Mouse (Mus musculus) kidney, postnatal 0 days (tissue): ENCODE measurements around the gene BC024978. TPM values are rescaled to one million over a fixed set of nuclear protein-coding genes. Genes with fewer than 3 reads are reported as not detected.

Source experiments
- ATAC-seq: fragments of 200-750 bp; cut with Nextera tagmentation; replicated peaks from 2 replicates; pipeline ENCODE4 v1.8.0; 2017; ENCODE audit warnings: low read depth, moderate number of reproducible peaks, moderate TSS enrichment, moderate library complexity; ENCODE audit not compliant: low FRiP score
- DNase-seq: peaks from one replicate; pipeline ENCODE4 v3.0.0-alpha.2; 2016; ENCODE audit warnings: low spot score
- H3K27ac ChIP-seq: fragments of 300-500 bp; sonication (generic); 2 replicates; pipeline ENCODE4 v1.5.1; 2014; ENCODE audit warnings: mild to moderate bottlenecking
- H3K27me3 ChIP-seq: fragments of 300-500 bp; sonication (generic); 2 replicates; pipeline ENCODE4 v1.6.1; 2014; ENCODE audit warnings: low read length, mixed read lengths; ENCODE audit not compliant: insufficient read depth
- H3K36me3 ChIP-seq: fragments of 300-500 bp; sonication (generic); 2 replicates; pipeline ENCODE4 v1.6.1; 2014; ENCODE audit warnings: low read length, mixed read lengths; ENCODE audit not compliant: insufficient read depth
- H3K4me1 ChIP-seq: fragments of 300-500 bp; sonication (generic); replicated peaks from 2 replicates; pipeline ENCODE4 v1.6.1; 2014; ENCODE audit warnings: antibody characterized with exemption, low read length, mixed read lengths; ENCODE audit not compliant: insufficient read depth
- H3K4me2 ChIP-seq: fragments of 300-500 bp; sonication (generic); 2 replicates; pipeline ENCODE4 v1.6.1; 2014; ENCODE audit warnings: mild to moderate bottlenecking, low read length, moderate library complexity, mixed read lengths
- H3K4me3 ChIP-seq: fragments of 300-500 bp; sonication (generic); replicated peaks from 2 replicates; pipeline ENCODE4 v1.5.1; 2014; ENCODE audit warnings: low read depth, low read length
- H3K9ac ChIP-seq: fragments of 300-500 bp; sonication (generic); 2 replicates; pipeline ENCODE4 v1.6.1; 2014; ENCODE audit warnings: low read depth, low read length
- H3K9me3 ChIP-seq: fragments of 300-500 bp; sonication (generic); replicated peaks from 2 replicates; pipeline ENCODE4 v1.6.1; 2016; ENCODE audit warnings: low read length, inconsistent platforms, mixed read lengths
- CTCF ChIP-seq: IDR thresholded peaks from 2 replicates; pipeline ENCODE4 v1.5.1; 2016; ENCODE audit warnings: antibody characterized with exemption, low read depth, mild to moderate bottlenecking, moderate library complexity
- WGBS: fragments of 180-500 bp; shearing (Covaris S2); extraction: QIAGEN DNeasy Blood & Tissue Kit; methylation state at CpG from one replicate; pipeline ENCODE4 v1.1.7; 2014; 5-methylcytosine and 5-hydroxymethylcytosine counted together
- polyA plus RNA-seq: library from polyadenylated mRNA; unstranded; fragments of >200 nt; fragmentation: Nextera tagmentation; extraction: Ambion mirVana; gene quantifications from 2 replicates; pipeline ENCODE4 v1.2.1, GENCODE M21; 2015

Gene BC024978
- polyA plus RNA-seq, 1 experiment from 2014 or later: 2.2 TPM

DNA sequence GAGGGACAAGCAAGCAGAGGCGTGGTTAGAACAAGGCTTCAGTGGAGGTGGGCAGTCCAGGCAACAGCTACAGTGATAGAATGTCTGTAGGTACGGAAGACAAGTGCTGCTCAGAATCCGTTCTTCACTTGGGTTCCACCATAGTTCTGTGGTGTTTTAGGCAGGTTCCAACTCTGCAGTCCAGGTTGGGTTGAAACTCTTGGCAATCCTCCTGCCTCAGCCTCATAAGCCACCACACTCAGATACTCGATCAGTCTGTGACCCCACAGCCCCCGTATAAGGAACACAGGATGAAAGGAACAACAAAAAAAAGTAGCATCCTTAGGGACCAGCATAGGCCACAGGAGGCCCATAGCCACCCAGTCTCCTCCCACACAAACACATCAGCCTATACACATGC lies 3.1 kb upstream of the BC024978 start:
- peaks cover 7% of the 10 kb centered on the region for H3K4me1 ChIP-seq
- no peak overlapping the region for H3K4me2 ChIP-seq
- no peak overlapping the region for H3K27ac ChIP-seq
- no peak overlapping the region for H3K4me3 ChIP-seq
- H3K9me3 ChIP-seq: no peaks in the 10 kb centered on the region
- ATAC-seq: no peak
- H3K36me3 ChIP-seq: peaks cover 54% of the 10 kb centered on the region
- whole genome bisulfite sequencing: 92% methylated on average over 5 of the region's 5 CpGs
- no peak for TF ChIP-seq CTCF
- no peak for DNase-seq
- H3K27me3 ChIP-seq: no peaks in the 10 kb centered on the region
- H3K9ac ChIP-seq: no peak overlapping the region

DNA sequence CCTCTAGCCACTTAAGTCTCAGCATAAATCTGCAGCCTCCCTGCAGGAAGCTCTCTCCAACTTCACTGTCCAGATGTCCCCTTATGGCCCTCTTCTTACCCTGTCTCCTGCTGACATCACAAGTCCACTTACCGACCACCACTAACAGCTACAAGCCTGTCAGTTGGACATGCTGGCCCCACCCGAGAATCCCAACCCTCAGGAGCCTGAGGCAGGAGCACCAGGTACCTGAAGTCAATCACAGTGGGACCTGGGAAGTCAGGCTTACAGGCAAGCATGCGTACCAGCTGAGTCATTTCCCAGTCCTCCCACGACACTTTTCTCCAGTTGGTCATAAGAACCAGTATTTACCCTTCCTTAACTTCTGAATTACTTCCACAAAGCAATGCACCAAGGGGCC lies 1.9 kb upstream of the BC024978 start:
- H3K9ac ChIP-seq: no peak overlapping the region
- H3K4me3 ChIP-seq: no peak overlapping the region
- 72% methylated on average over 4 of the region's 4 CpGs for WGBS
- no peak overlapping the region for H3K4me2 ChIP-seq
- H3K9me3 ChIP-seq: no peaks in the 10 kb centered on the region
- DNase-seq (no peak), ATAC-seq (no peak)
- no peak overlapping the region for H3K27ac ChIP-seq
- TF ChIP-seq CTCF: no peak
- H3K4me1 ChIP-seq: peaks cover 7% of the 10 kb centered on the region
- H3K36me3 ChIP-seq: peaks cover 48% of the 10 kb centered on the region
- no peaks in the 10 kb centered on the region for H3K27me3 ChIP-seq

DNA sequence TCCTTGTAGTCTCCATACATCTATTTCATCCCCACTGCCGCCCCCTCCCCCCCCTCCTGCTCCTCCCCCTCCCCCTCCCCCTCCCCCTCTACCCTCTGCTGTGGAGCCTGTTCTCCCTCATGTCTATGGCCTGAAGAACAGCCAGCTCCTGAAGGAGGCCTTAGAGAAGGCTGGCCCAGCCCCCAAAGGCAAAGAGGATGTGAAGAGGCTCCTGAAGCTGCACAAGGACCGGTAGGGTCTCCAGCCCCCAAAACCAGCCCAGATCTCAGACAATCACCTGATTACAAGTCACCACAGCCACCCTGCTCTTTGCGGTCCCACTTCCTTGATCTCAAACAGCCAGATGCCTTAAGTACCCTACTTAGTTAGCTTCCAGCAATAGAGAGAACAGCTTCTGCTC lies 1.6 kb downstream of the BC024978 start:
- Histone ChIP-seq H3K27ac (no peak overlapping the region), H3K4me3 (no peak overlapping the region), H3K36me3 (peaks cover 16% of the 10 kb centered on the region), H3K9ac (no peak overlapping the region), H3K4me1 (peaks cover 7% of the 10 kb centered on the region), H3K9me3 (no peaks in the 10 kb centered on the region), H3K4me2 (no peak overlapping the region), H3K27me3 (no peaks in the 10 kb centered on the region)
- ATAC-seq: no peak
- WGBS: 95% methylated on average over 3 of the region's 3 CpGs
- no peak for TF ChIP-seq CTCF
- no peak for DNase-seq

- Histone ChIP-seq H3K9ac (no peak overlapping the region), H3K27me3 (no peaks in the 10 kb centered on the region), H3K4me1 (peaks cover 7% of the 10 kb centered on the region), H3K36me3 (peaks cover 14% of the 10 kb centered on the region; the same call in 1 of the 2 replicates), H3K9me3 (no peaks in the 10 kb centered on the region), H3K4me2 (no peak overlapping the region), H3K27ac (no peak overlapping the region), H3K4me3 (no peak overlapping the region)
- 94% methylated on average over 8 of the region's 8 CpGs for WGBS
- no peak for TF ChIP-seq CTCF
- no peak for DNase-seq
- no peak for ATAC-seq
These were observed 2.1 kb downstream of the BC024978 start for GRCm38 (mm10) chr7:27197634-27198033.

- Histone ChIP-seq H3K9me3 (no peaks in the 10 kb centered on the region), H3K27ac (no peak overlapping the region), H3K4me1 (peaks cover 7% of the 10 kb centered on the region), H3K4me3 (no peak overlapping the region), H3K9ac (no peak overlapping the region), H3K27me3 (no peaks in the 10 kb centered on the region), H3K36me3 (0 out of 2 replicates have a peak, but pooled peaks cover 13% of the 10 kb centered on the region), H3K4me2 (no peak overlapping the region)
- no peak for DNase-seq
- no peak for TF ChIP-seq CTCF
- ATAC-seq: no peak
These were observed 2.8 kb downstream of the BC024978 start for GRCm38 (mm10) chr7:27198355-27198754.

DNA sequence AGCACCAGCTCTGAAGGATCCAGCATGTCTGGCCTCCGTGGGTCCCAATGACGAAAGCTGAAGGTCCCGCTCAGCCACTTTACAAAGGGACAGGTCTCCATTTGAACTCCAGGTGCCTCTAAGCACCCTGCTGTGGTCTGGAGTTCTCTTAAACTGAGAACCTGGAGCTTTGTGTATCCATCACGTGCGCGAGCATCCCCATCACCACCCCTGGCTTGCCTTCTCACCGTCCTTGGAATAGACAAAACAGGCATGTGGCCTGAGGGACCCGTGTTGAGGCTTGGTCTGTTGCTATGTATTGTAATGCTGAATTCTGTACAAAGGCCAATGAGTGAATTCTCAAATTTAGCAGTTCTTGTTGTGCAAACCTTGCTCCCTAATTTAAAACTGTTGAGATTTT lies 3.2 kb downstream of the BC024978 start:
- DNase-seq (no peak), ATAC-seq (no peak)
- H3K36me3 ChIP-seq: 0 out of 2 replicates have a peak, but pooled peaks cover 10% of the 10 kb centered on the region
- 94% methylated on average over 8 of the region's 8 CpGs for WGBS
- no peaks in the 10 kb centered on the region for H3K9me3 ChIP-seq
- no peak overlapping the region for H3K4me3 ChIP-seq
- H3K4me2 ChIP-seq: no peak overlapping the region
- no peak overlapping the region for H3K9ac ChIP-seq
- peaks cover 7% of the 10 kb centered on the region for H3K4me1 ChIP-seq
- H3K27ac ChIP-seq: no peak overlapping the region
- no peaks in the 10 kb centered on the region for H3K27me3 ChIP-seq
- no peak for TF ChIP-seq CTCF
